Mouse (Mus musculus) adrenal gland, adult 2 months (tissue): ENCODE data around the gene Zbtb7a. TPM values are rescaled to one million over a fixed set of nuclear protein-coding genes. Genes with fewer than 3 reads are reported as not detected.
"Not testable (repeated sequence)": the region's sequence is repeated elsewhere in the genome, so short reads cannot be mapped to it uniquely, and the experiment has no call there.

Experiments
- DNase-seq: peaks from one replicate; pipeline ENCODE4 v3.0.0; 2021
- polyA plus RNA-seq: library from polyadenylated mRNA; depleted of rRNA; stranded (reverse); fragments of >200 nt; gene quantifications from 2 replicates; pipeline ENCODE4 v1.2.3, GENCODE M21; 2012
- total RNA-seq, 2 experiments: library from RNA; stranded (reverse); gene quantifications; 2 replicates each; pipeline ENCODE4 v1.2.3; 2021

Gene Zbtb7a
- total and polyA plus RNA-seq, 3 experiments, result 62.9 to 158 (median 80.9) TPM

DNA sequence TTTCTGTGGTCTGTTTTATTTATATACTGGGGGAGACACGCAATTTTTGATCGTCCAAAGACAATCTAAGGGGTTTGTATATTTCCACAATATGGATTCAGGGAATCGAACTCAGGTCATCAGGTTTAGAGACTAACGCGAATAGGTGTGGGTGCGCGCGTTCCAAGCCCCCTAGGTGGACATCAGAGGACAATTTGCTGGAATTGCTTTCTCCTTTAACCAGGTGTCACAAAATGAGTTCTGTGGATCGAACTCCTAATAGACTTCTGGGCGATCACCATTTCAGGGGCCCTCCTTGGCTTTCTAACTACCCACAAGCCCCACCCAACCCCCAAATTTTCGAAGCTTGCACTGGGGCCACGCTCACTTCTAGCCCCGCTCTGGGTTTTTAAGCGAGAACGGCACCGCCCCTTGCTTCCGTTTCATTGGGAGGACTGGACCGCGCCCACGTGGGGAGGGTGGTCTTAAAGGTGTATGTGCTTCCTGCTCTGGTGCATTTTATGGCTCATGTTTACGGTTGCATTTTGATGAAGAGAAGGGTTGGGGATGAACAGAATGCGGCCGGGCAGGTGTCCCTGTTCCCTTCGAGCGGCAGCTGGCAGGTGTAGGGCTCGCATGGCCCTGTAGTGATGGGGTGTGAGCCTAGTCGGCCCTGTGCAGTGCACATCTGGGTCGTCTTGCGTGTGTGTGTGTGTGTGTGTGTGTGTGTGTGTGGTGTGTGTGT lies 33.7 kb downstream of the Zbtb7a start:
- DNase-seq, result peak; percentile 91

DNA sequence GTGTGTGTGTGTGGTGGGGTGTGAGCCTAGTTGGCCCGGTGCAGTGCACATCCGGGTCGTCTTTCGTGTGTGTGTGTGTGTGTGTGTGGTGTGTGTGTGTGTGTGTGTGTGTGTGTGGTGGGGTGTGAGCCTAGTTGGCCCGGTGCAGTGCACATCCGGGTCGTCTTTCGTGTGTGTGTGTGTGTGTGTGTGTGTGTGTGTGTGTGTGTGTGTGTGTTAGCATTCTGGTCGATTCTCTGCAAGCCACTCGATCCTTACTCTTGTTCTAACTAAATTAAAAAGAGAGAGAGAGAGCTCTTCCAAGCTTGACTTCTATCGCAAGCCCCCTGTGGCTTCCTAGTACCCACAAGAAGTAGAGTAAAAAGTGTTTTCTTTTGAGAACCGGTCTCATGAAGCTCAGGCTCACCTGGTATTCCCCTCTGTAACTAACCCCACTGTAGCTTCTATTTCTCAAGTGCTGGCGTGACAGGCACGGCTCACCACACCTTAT lies 34.4 kb downstream of the Zbtb7a start:
- DNase-seq, result not testable (repeated sequence)

DNA sequence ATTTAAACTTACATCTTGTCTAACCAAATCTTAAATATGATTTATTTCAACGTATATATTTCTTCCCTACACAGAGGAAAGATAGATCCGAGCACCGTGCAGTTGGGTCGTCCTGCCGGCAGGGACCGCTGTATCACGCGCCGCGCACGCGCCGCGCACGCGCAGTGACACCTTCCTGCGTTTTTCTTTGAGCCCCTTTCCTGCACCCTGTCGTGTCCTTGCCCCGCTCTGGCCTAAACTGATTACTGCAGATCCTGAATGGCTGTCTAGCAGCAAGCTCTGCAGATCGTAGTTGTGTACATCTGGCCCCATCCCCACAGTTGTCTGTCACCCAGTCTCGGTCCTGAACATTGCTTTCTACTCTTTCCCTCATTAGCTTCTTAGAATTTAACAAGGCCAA lies 38.1 kb downstream of the Zbtb7a start:
- peak; percentile 89 for DNase-seq

- DNase-seq, result peak; percentile 90
Measured at GRCm38 (mm10) chr10:81174617-81175344, 39.8 kb downstream of the Zbtb7a start.

- not testable (repeated sequence) for DNase-seq
Measured at GRCm38 (mm10) chr10:81175345-81175701, 40.3 kb downstream of the Zbtb7a start.

DNA sequence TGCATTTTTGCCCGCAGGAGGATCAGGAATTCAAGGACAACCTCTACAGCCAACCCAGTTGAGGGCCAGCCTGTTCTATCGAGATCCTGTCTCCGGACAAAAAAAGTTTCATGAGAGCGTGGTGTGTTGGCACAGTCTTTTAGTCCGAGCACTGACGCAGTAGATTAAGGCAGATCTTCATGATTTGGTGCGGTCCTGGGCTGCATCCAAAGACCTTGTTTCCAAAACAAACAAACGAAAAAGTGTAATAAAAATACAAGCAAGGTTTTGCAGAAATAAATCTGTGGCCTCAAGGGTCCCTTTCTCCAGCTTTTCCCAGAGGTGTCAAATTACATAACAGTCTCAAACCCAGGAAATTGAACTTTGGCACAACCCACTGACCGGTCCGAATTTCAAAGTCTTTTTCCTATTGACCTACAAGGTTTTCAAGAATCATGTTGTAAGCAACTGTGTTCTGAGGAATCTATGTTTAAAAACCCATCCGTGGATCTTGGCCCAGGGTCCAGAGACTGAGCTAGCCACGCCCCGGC lies 41.0 kb downstream of the Zbtb7a start:
- DNase-seq, result peak; percentile 73

- peak; percentile 98 for DNase-seq
Measured at GRCm38 (mm10) chr10:81176466-81177271, 41.6 kb downstream of the Zbtb7a start, which contains the start of gene Eef2. Gene Eef2 (plus strand): TSS chr10:81176631.

DNA sequence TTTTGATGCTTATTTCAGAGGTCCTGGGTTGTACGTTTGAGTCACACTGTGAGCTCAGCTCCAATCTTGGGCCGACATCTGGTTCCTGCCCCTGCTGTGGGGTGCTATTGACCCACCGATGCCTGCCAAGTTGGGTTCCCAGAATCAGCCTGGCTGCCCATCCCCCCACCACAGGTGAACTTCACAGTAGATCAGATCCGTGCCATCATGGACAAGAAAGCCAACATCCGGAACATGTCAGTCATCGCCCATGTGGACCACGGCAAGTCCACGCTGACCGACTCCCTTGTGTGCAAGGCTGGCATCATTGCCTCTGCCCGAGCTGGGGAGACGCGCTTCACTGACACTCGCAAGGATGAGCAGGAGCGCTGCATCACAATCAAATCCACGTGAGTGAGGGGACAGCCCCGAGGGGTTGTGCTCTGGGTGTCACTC lies 42.5 kb downstream of the Zbtb7a start:
- DNase-seq, result peak; percentile 71

DNA sequence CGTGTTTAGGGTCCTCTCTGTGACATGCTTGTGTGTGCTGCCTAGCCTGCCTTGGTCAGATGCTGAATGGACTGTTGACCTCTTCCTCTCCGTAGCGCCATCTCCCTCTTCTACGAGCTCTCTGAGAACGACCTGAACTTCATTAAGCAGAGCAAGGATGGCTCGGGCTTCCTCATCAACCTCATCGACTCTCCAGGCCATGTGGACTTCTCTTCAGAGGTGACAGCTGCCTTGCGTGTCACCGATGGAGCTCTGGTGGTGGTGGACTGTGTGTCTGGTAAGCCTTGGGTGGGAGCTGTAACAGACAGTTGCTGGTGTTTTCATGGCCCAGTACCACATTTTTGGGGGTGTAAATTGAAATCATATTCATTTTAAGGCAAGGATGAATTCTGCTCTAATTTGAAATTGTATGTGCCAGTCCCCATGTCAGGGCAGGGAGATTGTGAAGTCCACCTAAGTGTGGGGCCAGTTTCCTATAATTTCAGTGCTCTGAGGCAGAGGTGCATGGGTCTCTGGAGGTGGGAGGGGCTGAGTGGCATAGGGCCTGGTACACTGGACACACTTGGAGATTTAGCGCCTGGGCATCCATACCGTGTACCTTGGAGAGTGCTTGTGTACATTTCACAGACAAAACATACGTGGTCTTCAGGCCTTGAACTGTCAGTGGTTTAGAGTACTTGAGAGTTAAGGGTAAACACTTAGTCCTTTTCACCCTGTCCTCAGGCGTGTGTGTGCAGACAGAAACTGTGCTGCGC lies 43.1 kb downstream of the Zbtb7a start:
- DNase-seq, result peak; percentile 37

- peak; percentile 10 for DNase-seq
Measured at GRCm38 (mm10) chr10:81178927-81179326, 43.9 kb downstream of the Zbtb7a start.

- no peak for DNase-seq
Measured at GRCm38 (mm10) chr10:81179451-81180342, 44.7 kb downstream of the Zbtb7a start.

- no peak for DNase-seq
Measured at GRCm38 (mm10) chr10:81180946-81181345, 45.9 kb downstream of the Zbtb7a start.

DNA sequence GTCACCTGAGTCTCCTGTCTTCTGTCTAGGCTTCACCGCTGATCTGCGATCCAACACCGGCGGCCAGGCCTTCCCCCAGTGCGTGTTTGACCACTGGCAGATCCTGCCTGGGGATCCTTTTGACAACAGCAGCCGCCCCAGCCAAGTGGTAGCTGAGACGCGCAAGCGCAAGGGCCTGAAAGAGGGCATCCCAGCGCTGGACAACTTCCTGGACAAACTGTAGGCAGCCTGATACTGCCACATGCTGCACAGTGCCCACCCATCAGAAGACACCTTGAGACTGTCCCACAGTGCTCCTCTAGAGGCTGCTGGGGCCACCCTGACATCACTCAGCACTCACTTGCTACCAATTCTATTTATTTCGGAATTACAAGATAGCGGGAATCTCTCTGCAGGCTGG lies 46.8 kb downstream of the Zbtb7a start:
- peak; percentile 25 for DNase-seq

- DNase-seq, result peak; percentile 97
Measured at GRCm38 (mm10) chr10:81182336-81183333, 47.6 kb downstream of the Zbtb7a start, which contains the start of gene Dapk3. Gene Dapk3 (plus strand): TSS chr10:81183005.

DNA sequence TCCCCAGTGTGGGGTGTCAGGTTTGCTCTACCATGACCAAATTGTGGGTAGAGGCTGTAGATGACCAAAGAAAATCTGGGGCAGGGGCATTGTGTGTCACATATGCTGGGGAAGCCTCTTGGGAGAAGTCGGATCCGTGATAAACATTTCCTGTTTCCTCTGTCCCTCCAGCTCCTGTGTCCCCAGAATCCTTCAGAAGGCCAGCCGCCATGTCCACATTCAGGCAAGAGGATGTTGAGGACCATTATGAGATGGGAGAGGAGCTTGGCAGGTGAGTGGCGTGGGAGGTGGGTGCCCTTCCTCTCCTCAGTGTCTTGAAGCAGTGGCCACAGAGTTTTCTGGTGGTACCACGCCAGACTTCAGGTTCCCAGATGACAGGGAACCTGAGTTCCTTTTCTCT lies 48.8 kb downstream of the Zbtb7a start, which contains the start of gene 4930442H23Rik:
Gene 4930442H23Rik (minus strand): TSS at position 45 of the 400 bp plus-strand sequence.
- DNase-seq, result no peak

GRCm38 (mm10) chr10:81184765-81185164 lies 49.7 kb downstream of the Zbtb7a start:
- DNase-seq, result peak; percentile 35

DNA sequence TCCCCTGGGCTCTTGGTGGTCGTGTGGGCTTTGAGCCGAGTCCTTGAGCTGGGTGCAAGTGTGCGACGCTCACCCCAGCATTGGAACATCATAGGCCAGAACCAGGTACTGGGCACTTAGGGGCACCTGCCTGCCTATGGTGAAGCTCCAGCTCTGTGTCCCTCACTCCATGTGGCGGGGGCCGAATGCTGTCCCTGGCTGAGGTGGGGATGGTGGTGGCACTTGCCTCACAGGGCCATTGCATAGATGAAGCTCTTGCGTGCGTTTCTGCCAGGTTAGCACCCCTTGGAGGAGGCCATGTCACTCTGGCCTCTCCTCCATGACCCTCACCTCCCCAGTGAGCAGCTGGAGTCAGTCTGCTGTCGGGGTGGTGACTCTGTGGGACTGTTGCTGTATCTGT lies 52.1 kb downstream of the Zbtb7a start:
- DNase-seq, result no peak

- DNase-seq, result peak; percentile 18
Measured at GRCm38 (mm10) chr10:81189821-81190220, 54.8 kb downstream of the Zbtb7a start.
